Mouse (Mus musculus) heart, postnatal 25 days (tissue): ENCODE measurements around the gene Itpkb. TPM values are rescaled to one million over a fixed set of nuclear protein-coding genes. Genes with fewer than 3 reads are reported as not detected.

Experiments
- DNase-seq: peaks from one replicate; pipeline ENCODE4 v3.0.0; 2022; ENCODE audit warnings: low spot score
- intact Hi-C: fragments of 180-260 bp; cut with DNase I; formaldehyde crosslinking; loops from one replicate; pipeline ENCODE4 v1.15.1; 2025
- total RNA-seq, 2 experiments: library from RNA; stranded (reverse); gene quantifications; 2 replicates each; pipeline ENCODE4 v1.2.3; 2021

Itpkb gene
- total RNA-seq, 2 experiments from 2014 or later: 56.1 to 63.6 TPM

DNA sequence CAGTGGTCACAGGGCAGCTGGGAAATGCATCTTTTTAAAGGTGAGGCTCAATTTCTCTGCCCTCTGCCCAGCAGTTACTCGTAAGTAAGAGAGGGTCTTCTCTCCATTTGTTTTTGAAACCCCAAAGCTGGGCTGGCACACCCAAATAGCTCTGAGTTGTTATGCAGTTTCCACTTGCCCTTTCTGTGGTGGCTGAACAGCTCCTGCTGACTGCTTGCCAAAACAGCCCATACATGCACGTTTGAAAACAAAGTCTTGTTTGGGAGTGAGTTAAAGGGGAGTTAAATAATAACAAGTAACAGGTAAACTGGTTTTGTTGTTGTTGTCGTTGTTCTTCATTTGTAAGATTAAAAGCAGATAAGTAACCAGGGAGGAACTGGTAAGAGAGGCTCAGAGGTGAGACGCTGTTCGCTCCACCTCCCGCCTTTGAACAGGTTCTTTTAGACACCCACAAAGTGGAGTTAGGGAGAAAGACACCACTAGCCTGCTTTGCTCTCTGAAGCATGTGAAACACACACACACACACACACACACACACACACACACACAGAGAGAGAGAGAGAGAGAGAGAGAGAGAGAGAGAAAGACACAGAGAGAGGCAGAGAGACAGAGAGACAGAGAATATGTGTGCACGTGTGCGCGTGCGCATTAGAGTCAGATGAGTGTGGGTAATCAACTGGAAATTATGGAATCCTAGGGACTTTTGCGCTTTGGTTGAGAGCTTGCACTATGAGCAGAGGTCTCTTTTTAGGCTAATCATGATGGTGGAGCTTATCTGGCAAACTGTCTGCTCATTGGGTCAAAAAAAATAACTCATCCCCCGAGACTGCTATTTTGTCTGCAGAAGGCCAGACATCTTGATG is 5.5 kb downstream of the Itpkb start:
- intact Hi-C loops: no loop called here

GRCm38 (mm10) chr1:180338358-180338757 is 8.1 kb downstream of the Itpkb start:
- DNase-seq: no peak
- intact Hi-C loops: no loop called here

More for the DNA sequence above, 5.5 kb downstream of the Itpkb start:
- no peak for DNase-seq

GRCm38 (mm10) chr1:180339143-180339542 is 8.9 kb downstream of the Itpkb start:
- intact Hi-C loops: no loop called here
- DNase-seq: no peak

- intact Hi-C loops: no loop called here
- no peak for DNase-seq
These were observed 12.7 kb downstream of the Itpkb start for GRCm38 (mm10) chr1:180342944-180343343.

DNA sequence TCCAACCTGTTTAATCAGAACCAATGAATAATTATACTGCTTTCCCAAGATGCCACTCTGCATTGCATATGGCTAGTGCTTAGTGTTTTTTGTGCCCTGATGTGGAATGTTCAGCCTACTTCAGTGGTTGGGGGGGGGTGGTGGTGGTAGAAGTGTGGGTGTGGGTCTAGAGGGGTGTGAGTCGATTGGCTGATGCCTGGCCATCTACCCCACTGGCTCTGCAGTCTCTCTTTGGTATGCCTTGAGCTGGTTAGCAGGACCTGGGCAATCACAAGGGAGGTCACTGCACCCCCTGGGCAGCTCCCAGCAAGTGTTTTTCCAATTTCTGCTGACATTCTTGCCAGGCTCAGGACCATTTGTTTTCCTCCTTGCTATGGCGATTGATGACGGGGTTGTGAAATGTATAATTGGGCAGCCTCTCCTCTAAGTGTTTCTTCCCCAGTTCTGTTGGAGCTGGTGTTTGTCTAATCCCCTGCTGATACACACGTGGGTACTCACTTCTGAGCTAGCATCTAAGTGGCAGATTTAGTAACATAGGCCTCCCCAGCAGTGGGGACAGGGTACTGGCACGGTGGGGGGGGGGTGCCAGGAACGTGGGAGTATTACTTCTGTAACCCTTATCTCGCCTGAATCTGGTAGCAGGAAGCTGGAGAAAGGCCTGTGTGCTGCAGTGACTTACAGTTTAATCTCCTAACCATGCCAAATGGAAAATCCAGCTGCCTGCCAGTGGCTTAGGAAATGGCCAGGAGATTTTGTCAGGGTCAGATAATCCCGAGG is 13.3 kb downstream of the Itpkb start:
- no peak for DNase-seq

GRCm38 (mm10) chr1:180345098-180345497 is 14.8 kb downstream of the Itpkb start:
- intact Hi-C loops: no loop called here
- no peak for DNase-seq

More for the DNA sequence above, 13.3 kb downstream of the Itpkb start:
- intact Hi-C loops: no loop called here

DNA sequence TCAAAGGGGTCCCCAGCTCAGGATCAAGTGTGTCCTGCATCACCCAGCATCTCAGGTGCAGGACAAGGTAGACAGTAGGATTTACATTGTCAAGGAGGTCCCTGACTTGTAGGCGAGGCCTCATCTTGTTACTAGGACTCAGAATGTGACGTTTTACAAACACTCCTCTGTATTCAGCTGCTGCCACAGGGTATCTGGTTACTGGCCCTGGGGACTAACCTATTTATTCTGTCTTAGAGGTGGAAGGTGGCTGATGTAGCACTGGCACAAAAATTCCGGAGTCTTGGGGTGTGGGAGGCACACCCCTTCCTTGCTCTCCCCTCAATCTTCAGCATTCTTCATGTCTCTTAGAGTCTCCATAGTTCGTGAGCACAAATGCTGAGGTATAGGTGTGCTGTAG is 16.8 kb downstream of the Itpkb start:
- intact Hi-C loops: no loop called here
- no peak for DNase-seq

- DNase-seq: no peak
These were observed 17.6 kb downstream of the Itpkb start for GRCm38 (mm10) chr1:180347907-180348306.

DNA sequence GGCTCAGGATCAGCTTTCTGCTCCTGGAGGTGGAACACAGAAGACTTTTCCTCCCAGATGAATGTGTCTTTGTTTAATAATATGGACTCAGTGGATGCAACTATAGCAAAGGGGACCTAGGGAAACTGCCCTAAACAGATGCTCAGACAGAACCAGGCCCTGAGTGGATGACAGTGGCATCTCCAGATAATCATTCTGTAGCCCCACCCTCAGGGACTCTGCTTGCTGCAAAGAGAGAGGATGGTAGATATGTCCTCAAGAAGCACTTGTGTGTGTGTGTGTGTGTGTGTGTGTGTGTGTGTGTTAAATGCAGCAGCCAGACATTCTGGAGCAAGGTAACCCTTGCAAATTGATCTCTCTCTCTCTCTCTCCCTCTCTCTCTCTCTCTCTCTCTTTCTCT is 18.8 kb downstream of the Itpkb start:
- intact Hi-C loops: no loop called here
- DNase-seq: no peak

More at GRCm38 (mm10) chr1:180347907-180348306, 17.6 kb downstream of the Itpkb start:
- intact Hi-C loops: no loop called here

DNA sequence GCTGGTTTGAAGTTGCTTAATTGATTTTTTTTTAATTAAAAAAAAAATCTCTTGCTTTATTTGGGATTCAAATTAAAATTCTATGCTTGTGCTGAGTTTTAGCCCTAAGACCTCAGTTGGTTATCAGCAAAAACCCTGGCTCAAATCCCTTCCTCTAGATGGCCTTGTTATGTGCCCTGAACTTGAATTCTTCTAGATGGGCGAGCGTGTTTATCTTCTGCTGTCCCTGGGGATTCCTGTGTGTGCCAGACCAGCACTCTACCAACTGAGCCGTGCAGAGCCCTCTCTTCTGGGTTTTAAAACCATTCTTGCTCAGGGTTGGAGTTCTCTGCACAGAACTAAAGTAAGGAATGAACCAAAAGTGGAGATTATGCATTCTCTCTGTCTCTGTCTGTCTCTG is 22.0 kb downstream of the Itpkb start:
- intact Hi-C loops: no loop called here
- DNase-seq: no peak

GRCm38 (mm10) chr1:180354129-180354528 is 23.8 kb downstream of the Itpkb start:
- no peak for DNase-seq
- intact Hi-C loops: no loop called here

DNA sequence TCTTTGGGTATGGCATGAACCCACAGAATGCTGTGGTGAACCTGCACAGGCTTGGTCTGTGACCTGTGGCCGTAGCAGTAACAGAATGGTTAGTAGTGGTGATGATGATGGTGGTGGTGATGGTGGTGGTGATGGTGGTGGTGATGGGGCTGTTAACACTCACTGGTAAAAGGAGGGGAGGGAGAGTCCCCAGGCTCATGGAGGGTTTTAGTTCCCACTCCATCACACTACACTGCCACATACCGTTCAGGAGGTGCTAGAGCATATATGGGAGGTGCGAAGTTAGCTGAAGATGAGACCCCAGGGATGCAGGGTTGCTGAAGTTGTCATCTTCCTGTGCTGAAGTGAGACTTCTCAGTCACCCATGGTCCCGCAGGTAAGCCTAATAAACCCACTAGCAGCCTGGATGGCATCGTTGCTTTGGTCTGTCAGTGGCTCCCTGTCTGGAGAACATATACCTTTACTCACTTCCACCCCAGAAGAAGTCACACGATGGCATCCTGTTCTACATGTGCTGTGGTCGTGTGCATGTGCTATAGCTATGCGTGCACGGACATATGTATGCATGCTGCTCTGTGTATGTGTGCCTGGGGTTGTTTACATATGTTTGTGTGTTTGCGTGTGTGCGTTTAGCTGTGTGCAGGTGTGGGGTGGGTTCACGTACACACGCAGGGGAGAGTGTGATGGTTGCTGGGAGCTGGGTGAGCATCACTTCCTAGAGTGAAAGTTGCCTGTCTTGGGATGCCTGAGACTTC is 24.9 kb downstream of the Itpkb start:
- no peak for DNase-seq
- intact Hi-C loops: no loop called here

- DNase-seq: no peak
These were observed 25.9 kb downstream of the Itpkb start for GRCm38 (mm10) chr1:180356176-180356575.

DNA sequence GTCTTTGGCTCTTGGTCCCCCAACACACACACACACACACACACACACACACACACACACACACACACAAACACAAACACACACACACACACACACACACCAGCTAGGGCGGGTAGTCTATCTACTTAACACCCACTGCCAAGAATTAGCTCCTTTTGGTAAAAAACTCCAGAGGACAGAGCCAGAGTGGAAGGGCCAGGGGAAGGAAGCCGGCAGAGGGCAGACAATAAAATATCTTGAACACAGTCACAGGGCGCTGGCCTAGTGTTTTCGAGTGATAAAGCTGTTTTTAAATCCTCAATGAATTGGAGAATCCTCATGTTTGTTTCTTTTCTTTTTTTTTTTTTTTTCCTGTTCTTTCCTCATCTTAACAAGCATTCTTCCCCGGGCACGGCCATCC is 26.6 kb downstream of the Itpkb start:
- DNase-seq: no peak
- intact Hi-C loops: no loop called here

More at GRCm38 (mm10) chr1:180356176-180356575, 25.9 kb downstream of the Itpkb start:
- intact Hi-C loops: no loop called here

DNA sequence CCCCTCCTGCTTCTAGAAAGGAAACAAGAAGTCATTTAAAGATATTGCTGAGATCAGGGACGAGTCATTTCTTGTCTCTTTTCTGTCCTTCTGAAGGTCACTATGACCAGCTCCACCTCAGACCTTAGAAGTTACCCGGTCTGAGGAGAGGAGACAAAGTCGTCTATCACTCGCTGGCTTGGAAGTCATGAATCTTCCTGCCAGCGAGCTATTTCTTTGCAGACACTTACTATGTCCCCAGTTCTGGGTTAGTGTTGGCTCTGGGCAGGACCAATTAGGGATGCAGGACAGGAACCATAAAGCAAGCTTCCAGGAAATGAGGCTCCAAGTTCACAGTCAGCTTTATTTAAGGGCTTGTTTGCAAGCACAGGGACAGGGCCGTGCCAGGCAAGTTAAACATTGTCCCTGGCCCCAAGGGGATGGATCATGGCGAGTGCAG is 27.6 kb downstream of the Itpkb start:
- no peak for DNase-seq
- intact Hi-C loops: no loop called here

DNA sequence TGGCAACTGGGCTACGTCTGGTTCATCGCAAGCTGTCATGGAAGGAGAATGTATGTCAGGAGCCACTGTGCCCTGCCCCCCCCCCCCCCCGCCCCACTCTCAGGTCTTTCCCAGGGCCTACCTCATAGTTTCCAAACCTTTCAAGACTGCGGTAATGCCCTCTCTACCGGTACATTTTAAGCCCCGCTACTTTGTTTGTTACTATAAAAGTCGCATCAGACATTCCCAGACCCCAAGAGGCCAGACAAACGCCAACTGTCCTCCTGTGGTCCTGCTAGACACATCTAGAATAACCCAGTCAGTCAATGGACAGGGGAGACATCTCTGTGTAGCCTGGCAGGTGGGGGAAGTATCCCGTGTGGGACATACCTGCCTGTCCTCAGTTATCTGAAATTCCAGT is 28.2 kb downstream of the Itpkb start:
- no peak for DNase-seq
- intact Hi-C loops: no loop called here

DNA sequence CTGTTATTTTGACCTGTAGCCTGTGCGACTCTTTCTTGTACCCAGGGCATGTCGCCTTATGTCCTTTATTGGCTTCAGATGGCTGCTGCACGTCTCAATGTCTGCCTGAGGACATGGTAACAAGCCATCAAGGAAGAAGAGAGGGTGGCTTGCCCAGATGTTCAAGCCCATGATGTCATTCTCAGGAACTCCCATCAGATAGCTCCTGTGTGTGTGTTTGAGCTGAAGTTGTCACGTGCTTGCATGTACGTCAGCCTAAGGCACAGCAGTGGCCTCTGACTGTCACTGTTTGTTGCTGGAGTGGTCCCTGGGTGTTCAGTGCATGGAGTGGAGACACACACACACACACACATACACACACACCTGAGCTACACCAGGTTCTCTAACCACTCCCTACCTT is 29.0 kb downstream of the Itpkb start:
- intact Hi-C loops: no loop called here
- no peak for DNase-seq

- DNase-seq: no peak
- intact Hi-C loops: loop anchor here (2.0 kb wide), 1 partner anchor 29 kb away; no protein-coding TSS in a partner anchor
These were observed 31.9 kb downstream of the Itpkb start for GRCm38 (mm10) chr1:180362176-180362575.

DNA sequence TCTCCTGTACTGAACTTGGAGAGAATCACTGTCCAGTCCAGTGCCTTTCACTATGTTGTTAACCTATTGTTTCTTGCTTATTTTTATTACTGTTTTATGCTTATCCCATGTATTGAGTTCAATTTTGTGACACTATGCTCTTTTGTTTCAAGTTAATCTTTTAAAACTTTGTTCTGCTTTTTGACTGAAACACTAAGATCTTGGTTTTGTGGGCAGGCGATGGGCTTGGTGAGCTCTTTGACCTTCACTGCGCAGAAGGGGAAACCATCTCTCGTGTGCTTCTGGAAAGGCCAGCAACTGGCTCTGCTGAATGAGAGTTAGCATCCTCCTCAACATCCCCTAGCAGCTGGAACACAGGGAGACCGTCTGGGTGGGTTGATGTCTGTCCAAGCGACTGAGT is 32.6 kb downstream of the Itpkb start:
- intact Hi-C loops: loop anchor here (2.0 kb wide), 1 partner anchor 30 kb away; no protein-coding TSS in a partner anchor
- no peak for DNase-seq

DNA sequence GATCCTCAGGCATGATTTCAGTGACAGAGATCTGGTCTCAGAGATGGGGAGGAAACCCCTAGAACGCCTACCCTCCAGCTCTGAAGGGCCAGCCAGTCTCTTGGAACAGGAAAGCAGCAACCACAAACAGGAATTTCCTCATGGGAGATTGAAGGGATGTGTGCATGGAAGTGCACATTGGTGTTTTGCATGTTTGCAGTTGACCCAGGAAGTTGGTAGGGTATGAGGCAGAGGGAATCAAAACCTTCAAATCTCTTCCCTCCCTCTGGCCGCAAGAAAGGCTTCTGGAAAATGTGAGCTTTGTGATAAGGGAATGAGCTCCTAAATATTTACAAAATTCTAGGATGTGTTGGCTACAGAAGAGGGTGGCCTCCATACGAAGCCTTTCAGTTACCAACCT is 33.0 kb downstream of the Itpkb start:
- no peak for DNase-seq
- intact Hi-C loops: loop anchor here (2.0 kb wide), 1 partner anchor 31 kb away; no protein-coding TSS in a partner anchor
